Mouse (Mus musculus): ENCODE measurements at regions not wholly inside any gene's neighbourhood (a gene's known extent, or its start where the extent isn't known, plus 50 kb on each side); places are given as distances from the start of the nearest gene placed in this dataset.
"Not testable (repeated sequence)": the region's sequence is repeated elsewhere in the genome, so short reads cannot be mapped to it uniquely, and the experiment has no call there.

DNA sequence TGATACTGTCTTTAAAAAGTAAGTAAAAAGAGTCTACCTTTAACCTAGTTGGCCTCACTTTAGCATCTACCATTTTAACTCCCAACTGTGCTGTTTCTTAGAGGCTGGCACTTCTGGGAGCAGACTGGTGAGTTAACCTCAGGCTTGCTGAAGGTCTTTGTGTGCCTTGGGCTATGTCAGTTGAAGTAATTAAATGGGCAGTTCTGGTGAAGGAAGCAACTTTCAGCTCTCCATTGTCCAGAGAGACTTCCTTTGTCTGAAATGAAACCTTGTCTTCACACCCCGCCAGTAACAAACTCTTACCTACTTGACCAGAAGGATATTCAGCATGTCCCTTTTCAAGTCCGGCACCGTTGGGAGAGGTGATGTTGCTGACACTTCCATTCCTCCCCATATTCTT, 55.5 kb downstream of the Zfp281 start:
- no peak for DNase-seq (ENCODE audit: low read depth, low spot score)

DNA sequence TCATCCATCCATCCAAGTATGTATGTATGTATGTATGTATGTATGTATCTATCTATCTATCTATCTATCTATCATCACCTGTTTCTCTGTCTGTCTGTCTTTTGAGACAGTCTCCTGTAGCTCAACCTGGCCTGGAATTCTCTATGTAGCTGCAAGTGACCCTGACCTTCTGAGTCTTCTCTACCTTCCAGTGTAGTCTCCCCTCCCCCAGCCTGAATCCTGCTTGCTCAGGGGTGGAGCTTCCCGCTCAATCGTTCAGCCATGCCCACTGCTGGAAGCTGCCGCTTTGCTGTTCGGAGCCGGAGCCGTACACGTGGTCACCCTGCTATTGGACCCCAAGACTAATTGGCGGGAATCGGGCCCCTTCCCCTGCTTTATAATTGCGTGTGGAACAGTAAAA, 57.6 kb downstream of the Zfp281 start:
- not testable (repeated sequence) for DNase-seq (ENCODE audit: low read depth, low spot score)

DNA sequence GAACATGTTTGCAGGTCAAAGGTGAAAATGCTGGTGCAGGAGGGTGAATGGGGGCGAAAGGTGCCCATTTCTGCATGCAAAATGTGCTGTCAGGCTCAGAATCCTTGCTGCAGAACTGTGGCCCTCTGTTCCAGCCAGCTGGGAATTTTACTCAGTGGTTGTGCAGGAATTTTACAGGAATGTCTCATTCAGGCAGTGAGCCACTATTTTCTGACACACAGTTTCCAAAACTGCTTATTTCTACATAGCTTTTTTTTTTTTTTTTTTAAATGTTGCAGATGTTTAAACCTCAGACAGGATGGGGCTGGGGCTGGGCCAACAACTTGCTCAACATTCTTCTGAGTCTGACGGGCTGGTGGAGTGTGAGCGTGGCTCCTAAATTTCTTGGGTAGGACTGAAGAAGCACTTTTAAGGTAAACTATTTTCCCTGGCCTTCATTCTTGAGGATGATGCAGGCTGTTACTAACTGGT, 58.4 kb downstream of the Zfp281 start:
- DNase-seq (ENCODE audit: low read depth, low spot score), result no peak

DNA sequence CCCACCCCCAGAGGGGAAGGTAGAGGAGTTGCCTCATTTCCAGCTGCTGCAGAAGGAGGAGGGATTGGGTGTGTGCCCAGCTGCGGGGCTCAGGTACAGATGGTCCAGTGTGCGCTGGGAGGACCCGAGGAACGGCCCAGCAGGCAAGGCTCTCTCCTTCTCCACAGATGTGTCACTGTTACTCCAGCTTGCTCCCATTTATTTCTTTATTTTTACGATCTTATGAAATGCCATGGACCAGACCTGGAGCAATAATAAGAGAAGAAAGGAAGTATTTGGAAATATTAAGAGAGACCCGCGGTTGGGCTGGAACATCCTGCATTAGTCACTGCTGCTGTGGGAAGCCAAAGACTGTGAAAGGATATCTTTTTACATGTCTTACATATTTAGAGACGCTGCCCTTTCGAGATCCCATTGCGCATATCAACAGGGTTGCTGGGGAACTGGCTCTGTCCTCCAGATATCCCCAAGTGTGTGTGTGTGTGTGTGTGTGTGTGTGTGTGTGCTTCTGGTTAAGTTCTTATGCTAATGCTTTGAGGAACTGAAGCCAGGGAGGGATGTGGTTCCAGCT, 58.9 kb downstream of the Zfp281 start:
- no peak for DNase-seq (ENCODE audit: low read depth, low spot score)

DNA sequence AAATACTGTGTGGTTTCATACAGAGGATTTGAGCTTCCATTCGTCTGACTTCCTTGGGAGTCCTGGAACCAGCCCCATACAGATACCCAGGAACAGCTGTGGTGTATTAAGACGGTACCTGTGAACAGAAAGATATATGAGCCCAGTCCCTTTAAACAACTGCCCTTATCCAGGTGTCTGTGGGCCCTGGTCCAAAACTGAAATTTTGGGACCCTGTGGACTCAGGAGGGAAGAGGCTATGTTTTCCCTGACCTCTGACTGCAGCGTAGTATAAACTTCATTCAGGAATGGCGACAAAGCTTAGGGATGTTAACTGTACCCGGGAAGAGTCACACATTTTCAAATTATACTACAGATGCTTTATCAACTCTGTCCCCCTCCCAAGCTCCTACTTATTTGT, 59.8 kb downstream of the Zfp281 start:
- DNase-seq (ENCODE audit: low read depth, low spot score), result no peak

DNA sequence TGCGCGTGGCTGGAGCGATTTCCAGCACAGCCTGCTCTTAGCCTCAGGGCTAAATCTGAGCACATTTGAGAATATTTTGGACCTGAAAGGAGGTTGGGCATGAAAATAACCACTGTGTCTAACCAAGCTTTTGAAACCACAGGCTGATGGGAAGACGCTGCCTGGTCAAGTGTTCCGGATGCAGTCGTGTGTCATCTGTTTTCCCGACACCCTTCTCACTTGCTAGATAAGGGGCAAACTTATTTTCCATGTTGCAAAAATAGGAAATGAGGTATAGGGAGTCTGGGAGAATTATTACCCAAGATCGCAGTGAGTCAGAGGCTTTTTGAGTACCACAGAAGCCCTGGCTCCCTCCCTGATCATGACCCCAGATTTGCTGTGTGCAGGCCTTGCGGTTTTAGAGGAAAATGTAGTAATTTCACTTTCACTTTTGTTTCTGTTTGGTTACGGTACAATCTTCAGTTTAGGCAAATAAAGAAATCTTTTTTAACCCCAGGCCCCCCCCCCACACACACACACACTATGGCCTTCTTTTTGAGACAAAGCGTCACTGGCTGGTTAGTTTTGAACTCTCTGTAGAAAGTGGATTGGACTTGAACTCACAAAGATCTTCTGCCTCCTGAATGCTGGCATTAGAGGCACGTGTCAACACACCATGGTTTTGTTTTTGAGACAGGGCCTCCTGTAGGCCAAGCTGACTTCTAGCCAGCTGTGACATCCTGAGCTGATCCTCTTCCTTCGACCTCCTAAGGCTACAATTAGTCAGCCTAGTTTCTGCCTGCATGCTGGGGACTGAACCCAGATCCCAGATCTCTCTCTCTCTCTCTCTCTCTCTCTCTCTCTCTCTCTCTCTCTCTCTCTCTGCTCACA, 60.7 kb downstream of the Zfp281 start:
- no peak for DNase-seq (ENCODE audit: low read depth, low spot score)

DNA sequence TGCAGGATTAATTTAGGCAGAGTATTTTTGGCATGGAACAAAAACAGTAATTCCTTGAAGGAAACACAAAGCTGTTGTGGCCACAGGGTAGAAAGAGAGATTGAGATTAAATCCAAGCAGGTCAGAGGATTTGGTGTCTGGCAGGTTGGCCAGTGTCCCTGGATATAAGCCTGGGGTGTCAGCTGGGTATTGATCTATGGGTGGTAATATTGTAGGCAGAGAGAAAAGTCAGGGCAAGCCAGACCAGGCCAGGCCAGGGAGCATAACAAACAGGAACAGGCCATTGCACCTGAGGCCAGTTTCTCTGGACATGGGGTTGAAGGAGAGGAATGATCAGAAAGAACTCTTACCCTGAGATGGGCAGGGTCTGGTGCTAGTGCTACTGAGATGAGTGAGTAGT, 61.8 kb downstream of the Zfp281 start:
- no peak for DNase-seq (ENCODE audit: low read depth, low spot score)

DNA sequence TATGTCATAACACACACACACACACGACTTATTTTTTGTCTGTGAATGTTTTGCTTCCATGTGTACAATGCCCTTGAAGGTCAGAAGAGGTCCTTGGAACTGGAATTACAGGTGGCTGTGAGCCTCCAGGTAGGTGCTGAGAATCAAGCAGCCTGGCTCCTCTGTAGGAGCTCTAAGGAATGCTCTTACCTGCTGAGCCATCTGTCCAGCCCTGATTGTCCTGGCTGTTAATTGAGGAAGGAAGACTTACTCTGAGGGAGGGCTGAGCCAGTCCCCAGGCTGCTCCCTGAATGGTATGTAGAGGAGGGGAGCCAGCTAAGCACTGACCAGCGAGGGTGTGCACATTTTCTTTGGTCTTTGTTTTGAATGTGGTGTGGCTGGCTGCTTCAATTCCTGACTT, 65.4 kb downstream of the Zfp281 start:
- DNase-seq (ENCODE audit: low read depth, low spot score), result no peak

DNA sequence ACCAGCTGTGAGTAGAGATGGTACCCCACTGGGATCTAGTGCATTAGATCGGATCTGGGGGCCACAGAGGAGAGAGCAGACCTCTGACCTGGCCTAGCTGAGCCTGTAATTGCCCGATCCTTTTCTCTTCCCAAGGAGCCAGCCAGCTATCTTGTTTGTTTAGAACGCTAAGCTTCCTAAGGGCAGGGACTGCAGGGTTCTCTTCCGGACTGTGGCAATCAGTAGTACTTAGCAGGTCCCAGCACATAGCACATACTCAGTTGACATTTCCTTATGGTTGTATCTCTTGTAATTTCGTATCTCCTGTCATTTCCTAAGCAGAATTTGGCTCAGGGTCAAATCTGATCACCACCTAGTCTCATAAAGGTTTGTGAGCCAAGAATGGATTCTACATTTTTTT, 68.7 kb downstream of the Zfp281 start:
- DNase-seq (ENCODE audit: low read depth, low spot score), result no peak

DNA sequence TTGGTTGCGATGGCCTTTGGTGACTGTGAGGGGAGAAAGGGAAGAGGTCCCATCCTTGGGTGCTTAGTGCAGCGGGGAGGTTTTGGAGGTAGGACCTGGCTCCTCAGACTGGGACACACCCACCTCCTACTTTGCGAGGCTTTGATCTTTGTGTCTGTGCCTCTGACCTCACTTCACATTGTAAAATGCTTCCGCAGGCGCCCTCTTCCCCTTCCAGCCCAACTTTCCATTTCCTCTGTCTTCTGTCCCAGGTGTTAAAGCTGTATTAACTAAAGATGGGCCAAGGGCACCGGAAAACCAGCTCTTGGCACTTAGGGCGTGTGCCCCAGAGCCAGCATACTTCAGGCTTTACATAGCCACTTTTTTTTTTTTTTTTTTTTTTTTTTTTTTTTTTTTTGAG, 70.3 kb downstream of the Zfp281 start:
- no peak for DNase-seq (ENCODE audit: low read depth, low spot score)

DNA sequence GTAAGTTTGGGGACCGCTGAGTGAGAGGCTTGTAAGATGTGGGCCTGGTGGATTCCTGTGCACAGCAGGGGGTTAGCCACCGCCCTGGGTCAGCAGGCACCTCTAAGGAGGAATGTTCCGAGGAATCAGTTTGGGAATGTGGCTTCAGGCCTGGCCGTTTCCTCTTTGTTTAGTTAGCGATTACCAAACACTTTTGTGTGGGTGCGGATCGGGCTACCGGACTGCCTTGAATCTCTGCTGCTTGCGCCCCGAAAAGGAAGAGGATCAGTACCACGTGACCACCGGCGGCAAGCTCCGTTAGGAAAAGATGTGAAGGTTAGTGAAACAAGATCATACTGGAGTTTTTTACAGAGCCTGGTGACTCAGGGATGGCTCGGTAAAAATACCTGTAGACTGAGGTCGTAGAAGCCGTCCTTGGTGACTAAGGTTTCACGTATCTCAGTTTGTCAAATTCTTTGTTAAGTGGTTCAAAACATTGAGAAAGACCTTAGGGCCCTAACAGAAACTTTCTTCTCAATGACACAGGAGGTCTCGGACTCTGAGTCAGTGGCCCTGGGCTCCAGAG, 71.5 kb downstream of the Zfp281 start:
- no peak for DNase-seq (ENCODE audit: low read depth, low spot score)

DNA sequence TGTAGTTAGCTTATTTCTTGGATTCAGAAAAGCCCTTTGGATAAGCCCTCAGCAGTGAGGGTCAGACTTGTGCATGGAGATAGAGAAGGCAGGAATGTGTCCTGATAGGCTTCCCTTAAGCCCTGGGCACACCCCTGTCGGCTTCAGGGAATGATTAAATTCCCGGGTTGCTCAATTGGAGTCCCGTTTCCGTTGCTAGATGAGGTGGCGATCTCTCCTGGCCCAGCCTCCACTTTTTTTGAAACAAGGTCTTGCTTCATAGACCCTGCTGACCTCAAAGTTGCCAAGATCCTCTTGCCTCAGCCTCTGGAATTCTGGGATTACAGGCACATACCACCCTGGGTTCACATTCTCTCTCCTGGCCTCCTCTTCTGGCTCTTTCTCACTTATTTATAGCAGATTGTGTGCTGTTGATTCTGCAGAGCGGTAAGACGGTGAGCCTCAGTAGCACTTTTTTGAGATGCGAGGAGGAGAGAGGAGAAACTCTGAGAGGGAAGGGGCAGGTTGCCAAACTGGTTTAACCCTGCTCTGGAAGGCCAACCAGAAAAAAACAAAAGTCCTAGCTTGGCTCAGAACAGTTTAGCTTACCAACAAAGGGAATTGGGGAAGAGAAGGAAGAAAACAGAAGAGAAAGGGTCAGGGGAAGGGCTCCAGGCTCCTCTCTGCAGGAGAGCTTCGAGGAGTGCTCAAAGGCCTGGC, 73.9 kb downstream of the Zfp281 start:
- DNase-seq (ENCODE audit: low read depth, low spot score), result no peak

DNA sequence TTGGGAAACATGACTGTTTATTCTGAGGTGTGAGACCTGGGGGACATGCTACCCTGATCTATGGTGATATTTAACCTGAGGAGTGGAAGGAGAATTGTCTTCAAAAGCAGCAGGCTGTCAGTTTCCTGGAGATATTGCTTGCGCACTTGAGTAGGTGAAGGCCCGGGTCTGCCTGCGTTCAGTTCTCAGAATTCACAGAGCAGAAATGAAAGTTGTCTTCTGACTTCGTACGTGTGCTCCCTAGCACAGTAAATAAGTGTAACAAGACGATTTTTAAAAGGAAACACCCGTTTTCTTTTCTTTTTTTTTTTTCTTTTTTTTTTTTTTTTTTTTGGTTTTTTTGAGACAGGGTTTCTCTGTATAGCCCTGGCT, 74.4 kb downstream of the Zfp281 start:
- DNase-seq (ENCODE audit: low read depth, low spot score), result no peak

DNA sequence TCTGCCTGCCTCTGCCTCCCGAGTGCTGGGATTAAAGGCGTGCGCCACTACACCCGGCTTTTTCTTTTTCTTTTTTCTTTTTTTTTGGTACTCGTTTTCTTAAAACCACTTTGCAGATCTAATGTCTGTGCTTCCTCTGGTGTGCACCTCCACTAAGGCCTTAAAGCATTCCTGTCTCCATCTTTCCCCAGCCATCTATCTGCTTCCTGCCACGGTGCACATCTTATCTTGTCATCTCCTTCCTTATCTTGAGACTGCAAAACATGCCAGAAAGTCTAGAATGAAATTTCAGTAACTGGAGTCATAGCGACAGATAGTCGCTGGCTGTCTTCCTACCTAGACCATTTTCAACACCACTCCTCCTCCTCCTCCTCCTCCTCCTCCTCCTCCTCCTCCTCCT, 74.9 kb downstream of the Zfp281 start:
- DNase-seq (ENCODE audit: low read depth, low spot score), result no peak

DNA sequence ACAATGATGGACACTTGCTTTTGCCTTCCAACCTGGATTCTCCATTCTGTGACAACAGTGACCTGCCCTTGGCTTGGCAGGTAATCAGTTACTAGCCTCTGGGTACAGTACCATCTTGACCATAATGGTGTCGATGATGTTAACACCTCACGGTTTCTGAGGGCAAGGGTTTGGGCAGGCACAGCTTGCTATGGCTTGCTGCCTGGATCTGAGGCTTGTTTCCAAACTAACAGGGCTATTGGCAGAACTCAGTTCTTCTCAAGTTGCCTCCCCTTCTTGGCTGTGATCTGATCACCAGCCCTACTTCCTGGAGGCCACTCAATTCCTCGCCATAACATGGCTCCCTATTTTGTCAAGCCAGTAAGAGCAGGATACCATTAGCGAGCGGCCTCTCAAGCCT, 79.4 kb downstream of the Zfp281 start:
- DNase-seq (ENCODE audit: low read depth, low spot score), result no peak

DNA sequence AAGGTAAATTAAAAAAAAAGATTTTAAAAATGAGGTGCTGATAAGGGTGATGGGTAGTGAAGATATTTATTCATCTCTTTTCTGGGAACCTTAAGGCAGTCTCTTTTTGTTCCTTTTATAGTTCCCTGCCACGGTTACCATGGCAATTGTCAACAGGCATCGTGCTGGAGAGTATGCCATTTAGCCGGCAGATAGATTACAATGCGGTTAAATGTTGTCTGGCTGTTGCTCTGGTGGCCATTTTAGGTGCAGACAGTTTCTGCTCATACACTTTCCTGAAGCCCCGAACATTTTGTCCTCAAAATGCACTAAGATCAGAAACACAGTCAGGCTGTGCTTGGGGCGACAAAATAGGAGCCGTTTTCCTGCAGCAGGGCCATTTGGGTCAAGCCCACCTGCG, 81.8 kb downstream of the Zfp281 start:
- no peak for DNase-seq (ENCODE audit: low read depth, low spot score)

DNA sequence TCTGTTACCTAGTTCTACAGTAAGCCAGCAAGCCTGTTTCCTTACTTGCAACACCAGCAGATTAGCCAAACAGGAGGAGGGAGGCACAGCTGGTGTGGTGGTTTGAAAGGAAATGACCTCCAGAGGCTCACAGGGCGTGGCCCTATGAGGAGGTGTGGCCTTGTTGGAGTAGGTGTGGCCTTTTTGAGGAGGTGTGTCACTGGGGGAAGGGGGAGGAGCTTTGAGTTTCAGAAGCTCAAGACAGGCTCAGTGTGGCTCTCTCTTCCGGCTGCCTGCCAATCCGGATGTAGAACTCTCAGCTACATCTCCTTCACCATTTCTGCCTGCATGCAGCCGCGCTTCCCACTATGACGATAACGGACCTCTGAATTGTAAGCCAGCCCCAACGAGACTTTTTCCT, 82.7 kb downstream of the Zfp281 start:
- peak; percentile 5 for DNase-seq (ENCODE audit: low read depth, low spot score)

DNA sequence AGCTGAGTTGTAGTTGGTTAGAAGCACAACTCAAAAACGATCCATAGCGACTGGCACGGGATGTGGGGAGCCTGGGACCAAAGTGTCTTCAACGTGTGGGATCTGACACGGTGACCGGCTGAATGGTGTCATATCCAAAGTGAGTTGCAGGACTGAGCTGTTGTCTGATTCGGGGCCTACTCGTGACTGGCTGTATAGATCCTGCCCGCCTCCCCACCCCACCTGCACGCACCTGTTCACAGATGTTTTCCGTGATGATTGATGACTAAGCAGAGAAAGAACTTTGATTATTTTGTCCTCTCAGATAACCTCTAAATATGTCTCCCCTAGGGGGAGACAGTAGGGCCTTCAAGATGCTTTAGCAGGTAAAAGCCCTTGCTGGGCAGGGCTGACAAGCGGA, 83.2 kb downstream of the Zfp281 start:
- no peak for DNase-seq (ENCODE audit: low read depth, low spot score)

DNA sequence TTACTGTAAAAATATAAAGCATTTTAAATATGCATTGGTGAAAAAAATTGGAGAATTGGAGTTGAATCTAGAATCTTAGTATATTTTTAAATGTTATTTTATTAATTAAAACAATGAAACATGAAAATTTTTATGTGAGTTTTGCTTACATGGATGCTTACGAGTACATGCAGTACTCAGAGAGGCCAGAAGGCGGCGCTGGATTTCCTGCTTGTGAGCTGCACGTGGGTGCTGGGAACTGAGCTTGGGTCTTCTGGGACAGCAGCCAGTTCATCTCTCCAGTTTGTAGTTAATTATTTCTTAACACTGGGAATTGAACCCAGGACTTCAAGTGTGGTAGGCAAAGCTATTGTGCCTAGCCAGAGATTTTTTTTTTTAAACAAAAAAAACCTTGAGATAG, 85.5 kb downstream of the Zfp281 start:
- no peak for DNase-seq (ENCODE audit: low read depth, low spot score)

DNA sequence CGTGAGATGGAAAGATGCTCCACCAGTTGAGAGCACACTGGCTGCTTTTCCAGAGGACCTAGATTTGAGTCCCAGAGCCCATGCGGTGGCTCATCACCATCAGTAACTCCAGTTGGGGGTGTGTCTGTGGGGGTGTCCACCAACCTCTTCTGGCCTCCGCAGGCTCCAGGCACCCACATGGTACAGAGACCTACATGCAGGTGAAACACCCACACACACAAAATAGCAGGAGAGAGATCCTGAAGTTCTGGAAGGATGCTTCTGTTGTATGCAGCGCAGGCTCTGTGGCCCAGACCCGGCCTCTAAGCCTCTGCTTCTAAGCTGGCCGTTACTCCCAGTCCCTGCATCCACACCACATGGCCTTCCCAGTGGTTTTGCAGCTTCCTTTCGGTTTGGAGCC, 86.5 kb downstream of the Zfp281 start:
- DNase-seq (ENCODE audit: low read depth, low spot score), result no peak

DNA sequence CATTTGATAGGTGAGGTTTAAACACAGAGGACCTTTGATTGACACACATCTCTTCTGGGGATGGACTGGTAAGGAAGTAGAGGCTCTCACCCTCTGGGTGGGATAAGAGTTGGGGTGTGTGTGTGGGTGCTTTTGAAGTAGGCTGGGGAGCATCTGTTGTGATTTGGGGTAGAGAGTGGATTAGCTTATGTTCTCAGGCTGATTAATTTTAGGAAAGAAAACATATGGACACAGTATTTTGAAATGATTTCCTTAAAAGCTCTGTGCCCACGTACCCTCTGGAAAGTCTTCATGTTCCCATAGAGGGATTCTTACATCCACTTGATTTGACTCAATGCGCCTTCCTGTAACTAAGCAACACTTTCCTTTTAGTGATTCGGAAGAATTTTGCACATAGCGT, 89.4 kb downstream of the Zfp281 start:
- DNase-seq (ENCODE audit: low read depth, low spot score), result no peak

DNA sequence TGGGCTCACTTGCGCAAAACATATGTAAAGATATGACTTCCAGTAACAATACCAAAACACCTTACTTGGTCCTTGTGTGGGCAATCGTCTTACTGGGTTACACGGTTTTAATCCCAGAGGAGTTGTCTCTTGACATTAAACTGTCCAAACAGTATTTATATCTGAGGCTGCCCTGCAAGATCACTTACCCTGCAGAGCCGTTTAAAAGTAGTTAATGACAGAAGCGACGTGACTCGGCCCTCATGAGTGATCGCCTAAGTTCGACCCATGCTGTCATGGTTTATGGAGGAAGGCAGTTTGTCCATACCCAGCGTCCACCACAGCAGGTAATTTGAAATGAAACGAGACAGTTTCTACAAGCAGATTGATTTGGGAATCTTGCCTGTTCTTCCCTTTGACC, 90.3 kb downstream of the Zfp281 start:
- DNase-seq (ENCODE audit: low read depth, low spot score), result no peak

All from c-Kit-negative CD71-positive TER-119-positive erythroid progenitor cells, embryonic 14.5 days (primary cell).